Mouse (Mus musculus): Measurements from ENCODE around the gene Tmtc1.

- TF ChIP-seq CTCF (IDR thresholded peaks at IDR 0.05; ENCODE audit: borderline replicate concordance, insufficient read depth, low read length) (no peak), POLR2A (IDR thresholded peaks at IDR 0.05; ENCODE audit: low read depth, low read length) (no peak)
Observed at GRCm38 (mm10) chr6:148392147-148392546, 52.0 kb downstream of the Tmtc1 start.

All from embryonic fibroblast, embryonic 13.5 days (primary cell).